Mouse (Mus musculus): ENCODE results near the gene Atp13a4.

- TF ChIP-seq CTCF (IDR thresholded peaks at IDR 0.05; ENCODE audit: extremely low read depth, insufficient read length, insufficient replicate concordance, low read depth, low read length) = no peak
- no peak for TF ChIP-seq POLR2A (IDR thresholded peaks at IDR 0.05; ENCODE audit: low read depth, low read length)
Measured at GRCm38 (mm10) chr16:29438045-29438444, 106.6 kb downstream of the Atp13a4 start.
